Mouse (Mus musculus) stomach, embryonic 16.5 days (tissue): ENCODE results near the gene Ankar. TPM values are rescaled to one million over a fixed set of nuclear protein-coding genes. Genes with fewer than 3 reads are reported as not detected.

Experiments
- ATAC-seq: fragments of 200-750 bp; cut with Nextera tagmentation; 2 replicates; pipeline ENCODE4 v1.8.0; 2017; ENCODE audit warnings: moderate number of reproducible peaks, moderate TSS enrichment; ENCODE audit not compliant: insufficient read depth, low FRiP score
- H3K27ac ChIP-seq: fragments of 300-500 bp; sonication (generic); 2 replicates; pipeline ENCODE4 v1.5.1; 2014; ENCODE audit warnings: low read length
- H3K27me3 ChIP-seq: fragments of 300-500 bp; sonication (generic); 2 replicates; pipeline ENCODE4 v1.6.1; 2014; ENCODE audit warnings: low read length, control low read depth, mixed read lengths; ENCODE audit not compliant: control insufficient read depth, insufficient read depth
- H3K36me3 ChIP-seq: fragments of 300-500 bp; sonication (generic); 2 replicates; pipeline ENCODE4 v1.6.1; 2014; ENCODE audit warnings: low read length; ENCODE audit not compliant: control insufficient read depth, insufficient read depth
- H3K4me1 ChIP-seq: fragments of 300-500 bp; sonication (generic); 2 replicates; pipeline ENCODE4 v1.6.1; 2014; ENCODE audit warnings: low read length, control low read depth, mixed read lengths; ENCODE audit not compliant: control insufficient read depth, insufficient read depth
- H3K4me2 ChIP-seq: fragments of 300-500 bp; sonication (generic); 2 replicates; pipeline ENCODE4 v1.6.1; 2014; ENCODE audit warnings: low read depth, low read length, mixed read lengths
- H3K4me3 ChIP-seq: fragments of 300-500 bp; sonication (generic); replicated peaks from 2 replicates; pipeline ENCODE4 v1.5.1; 2014; ENCODE audit warnings: mild to moderate bottlenecking, low read length
- H3K9ac ChIP-seq: fragments of 300-500 bp; sonication (generic); 2 replicates; pipeline ENCODE4 v1.6.1; 2014; ENCODE audit warnings: low read length
- H3K9me3 ChIP-seq: fragments of 300-500 bp; sonication (generic); replicated peaks from 2 replicates; pipeline ENCODE4 v1.6.1; 2016; ENCODE audit warnings: low read length, control low read depth; ENCODE audit not compliant: control insufficient read depth
- WGBS: fragments of 180-500 bp; shearing (Covaris S2); extraction: QIAGEN DNeasy Blood & Tissue Kit; methylation state at CpG from one replicate; pipeline ENCODE4 v1.1.7; 2014; 5-methylcytosine and 5-hydroxymethylcytosine counted together
- polyA plus RNA-seq: library from polyadenylated mRNA; unstranded; fragments of >200 nt; fragmentation: Nextera tagmentation; extraction: Ambion mirVana; gene quantifications from 2 replicates; pipeline ENCODE4 v1.2.1, GENCODE M21; 2015

Ankar gene
- polyA plus RNA-seq: not detected in 2 replicates

DNA sequence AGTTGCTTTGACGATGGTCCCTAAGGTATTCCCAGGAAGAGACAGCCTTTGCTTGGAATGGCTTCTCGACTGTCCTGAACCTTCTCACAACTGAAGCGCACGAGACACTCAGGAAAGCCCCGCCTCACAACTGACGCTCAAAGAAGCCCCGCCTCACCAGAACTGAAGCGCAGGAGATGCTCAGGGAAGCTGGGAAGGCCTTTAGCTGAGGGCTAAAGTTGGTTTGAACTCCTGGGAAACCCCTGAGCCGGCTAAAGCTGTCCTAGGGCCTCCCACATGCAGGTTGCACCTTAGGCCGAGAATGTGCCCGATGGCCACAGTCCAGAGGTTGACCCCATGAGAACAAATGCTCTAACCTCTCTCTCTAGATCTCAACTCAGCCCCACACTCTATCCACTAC lies at the start of gene Ankar:
Gene Ankar, minus strand, starts transcription at position 101 of the 400 bp plus-strand sequence.
- no peak within 1 kb of the TSS for H3K27ac ChIP-seq
- H3K36me3 ChIP-seq: no peaks in the 10 kb centered on the region
- no peak within 1 kb of the TSS for H3K4me2 ChIP-seq
- no peaks in the 10 kb centered on the region for H3K9me3 ChIP-seq
- 79% methylated on average over 11 of the region's 11 CpGs for WGBS
- H3K4me1 ChIP-seq: no peaks in the 10 kb centered on the region
- ATAC-seq: no peak
- H3K27me3 ChIP-seq: no peaks in the 10 kb centered on the region
- no peak within 1 kb of the TSS for H3K4me3 ChIP-seq
- no peak within 1 kb of the TSS for H3K9ac ChIP-seq

DNA sequence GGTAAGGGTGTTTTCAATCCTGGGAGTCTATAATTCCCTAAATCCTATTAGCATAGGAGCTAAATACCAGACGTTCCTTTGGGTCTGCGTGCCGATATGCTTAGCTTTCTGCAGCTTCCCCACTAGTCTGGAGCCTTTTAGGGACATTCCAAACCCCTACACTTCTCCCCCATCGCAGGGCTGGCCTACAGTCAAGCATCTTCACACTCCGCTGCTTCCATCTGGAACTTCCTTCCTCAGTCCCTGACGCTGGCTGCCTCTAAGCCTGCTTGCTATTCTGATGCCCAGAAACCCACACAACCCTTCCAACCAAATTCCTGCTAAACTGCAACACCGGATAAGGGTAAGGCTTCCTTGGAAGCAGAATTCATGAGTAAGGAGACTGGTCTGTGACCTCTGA lies 46.0 kb upstream of the Ankar start:
- H3K4me1 ChIP-seq: 0 out of 2 replicates have a peak, but pooled peaks cover 5% of the 10 kb centered on the region
- H3K9me3 ChIP-seq: no peaks in the 10 kb centered on the region
- H3K36me3 ChIP-seq: no peaks in the 10 kb centered on the region
- no peak overlapping the region for H3K9ac ChIP-seq
- H3K27ac ChIP-seq: peak overlapping the region; percentile 73
- no peak overlapping the region for H3K4me2 ChIP-seq
- no peaks in the 10 kb centered on the region for H3K27me3 ChIP-seq
- H3K4me3 ChIP-seq: no peak overlapping the region
- peak; percentile 68; the same call in 1 of the 2 replicates for ATAC-seq
- WGBS: 57% methylated on average over 7 of the region's 7 CpGs

GRCm38 (mm10) chr1:72744816-72745506 lies 44.6 kb upstream of the Ankar start:
- Histone ChIP-seq H3K4me3 (no peak overlapping the region), H3K4me1 (0 out of 2 replicates have a peak, but pooled peaks cover 5% of the 10 kb centered on the region), H3K36me3 (no peaks in the 10 kb centered on the region), H3K27ac (peak overlapping the region; percentile 72), H3K27me3 (no peaks in the 10 kb centered on the region), H3K4me2 (no peak overlapping the region), H3K9me3 (no peaks in the 10 kb centered on the region), H3K9ac (no peak overlapping the region)
- WGBS: 48% methylated on average over 8 of the region's 8 CpGs
- ATAC-seq: peak; percentile 84

- Histone ChIP-seq H3K4me2 (no peak overlapping the region), H3K36me3 (no peaks in the 10 kb centered on the region), H3K9ac (no peak overlapping the region), H3K4me3 (no peak overlapping the region), H3K4me1 (peaks cover 9% of the 10 kb centered on the region), H3K27ac (no peak overlapping the region), H3K9me3 (no peaks in the 10 kb centered on the region), H3K27me3 (no peaks in the 10 kb centered on the region)
- ATAC-seq: no peak
- WGBS: 91% methylated on average over 5 of the region's 5 CpGs
Observed at GRCm38 (mm10) chr1:72741406-72741805, 41.0 kb upstream of the Ankar start.

- H3K36me3 ChIP-seq: no peaks in the 10 kb centered on the region
- H3K9ac ChIP-seq: peak overlapping the region; percentile 13
- H3K4me2 ChIP-seq: no peak overlapping the region
- H3K4me3 ChIP-seq: no peak overlapping the region
- no peaks in the 10 kb centered on the region for H3K27me3 ChIP-seq
- H3K27ac ChIP-seq: peak overlapping the region; percentile 30
- WGBS: 58% methylated on average over 10 of the region's 10 CpGs
- H3K4me1 ChIP-seq: peaks cover 12% of the 10 kb centered on the region
- ATAC-seq: peak; percentile 32; the same call in 1 of the 2 replicates
- no peaks in the 10 kb centered on the region for H3K9me3 ChIP-seq
Observed at GRCm38 (mm10) chr1:72739681-72740063, 39.3 kb upstream of the Ankar start.

DNA sequence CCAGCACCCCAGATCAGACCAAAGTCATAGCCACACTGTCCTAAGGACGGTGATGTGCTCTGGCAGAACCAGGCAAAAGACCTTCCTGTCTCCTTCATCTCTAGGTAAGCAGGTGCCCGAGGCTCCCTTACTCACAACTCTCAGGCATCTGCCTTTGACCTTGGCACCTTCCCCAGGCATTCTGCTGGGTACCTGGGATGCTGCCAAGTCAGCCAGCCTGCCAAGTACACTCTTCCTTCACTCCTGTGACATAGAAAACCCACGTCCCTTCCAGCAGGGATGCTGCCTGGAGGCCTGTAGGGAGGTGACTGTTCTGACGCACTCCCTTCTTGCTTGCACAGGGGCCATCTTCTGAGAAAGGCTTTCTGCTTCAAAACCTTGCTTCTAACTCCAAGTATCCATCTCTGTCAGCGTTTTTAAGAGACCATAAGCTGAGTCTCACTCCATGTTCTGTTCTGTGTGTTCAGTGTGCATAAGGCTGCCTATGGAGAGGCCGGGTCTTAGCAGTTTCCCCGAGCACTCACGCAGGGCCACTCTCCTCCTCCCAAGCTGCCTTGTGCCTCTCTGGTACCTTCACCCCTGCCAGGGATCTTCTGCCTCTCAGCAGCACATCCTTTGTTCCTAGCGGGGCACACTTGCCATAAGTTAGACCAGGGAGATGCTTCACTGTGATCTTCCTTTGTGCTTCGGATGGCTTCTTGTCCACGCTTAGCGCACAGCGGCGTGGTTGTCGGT lies 38.7 kb upstream of the Ankar start:
- Histone ChIP-seq H3K36me3 (no peaks in the 10 kb centered on the region), H3K4me1 (peaks cover 12% of the 10 kb centered on the region), H3K27me3 (no peaks in the 10 kb centered on the region), H3K4me2 (no peak overlapping the region), H3K9me3 (no peaks in the 10 kb centered on the region), H3K27ac (peak overlapping the region; percentile 30), H3K4me3 (no peak overlapping the region), H3K9ac (peak overlapping the region; percentile 13)
- no peak for ATAC-seq
- WGBS: 79% methylated on average over 15 of the region's 15 CpGs

DNA sequence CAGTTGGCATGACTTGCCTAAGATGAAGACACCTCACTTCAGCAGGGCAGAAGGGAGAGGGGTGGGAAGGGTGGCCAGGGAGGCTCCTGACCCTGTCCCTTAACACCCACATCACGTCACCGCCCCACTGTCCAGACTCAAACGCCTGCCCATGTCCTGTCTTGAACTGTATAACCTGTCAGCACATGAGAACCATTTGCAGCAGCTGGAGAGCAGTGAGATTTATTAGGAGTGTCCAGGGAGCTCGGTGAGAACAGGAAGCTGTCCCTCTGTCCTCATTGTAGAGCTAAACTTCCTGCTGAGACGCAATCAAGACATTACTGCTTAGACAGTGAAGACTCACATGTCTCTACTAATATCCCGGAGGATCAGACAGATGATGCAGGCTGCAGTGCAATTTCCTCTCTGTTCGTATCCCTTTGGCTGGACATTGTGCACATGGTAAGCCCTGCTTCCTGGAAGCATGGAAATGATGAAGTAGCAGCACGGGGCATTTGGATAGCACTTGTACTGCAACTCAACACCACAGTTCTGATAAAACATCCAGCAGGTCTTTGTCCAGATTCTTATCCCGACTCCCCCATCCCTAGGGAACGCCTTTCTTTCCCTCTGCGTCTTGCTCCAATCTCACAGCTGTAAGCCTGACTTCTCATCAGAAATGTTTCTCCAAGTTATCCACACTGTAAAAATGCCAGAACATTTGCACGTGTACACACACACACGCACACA lies 36.2 kb upstream of the Ankar start:
- Histone ChIP-seq H3K9ac (no peak overlapping the region), H3K27me3 (no peaks in the 10 kb centered on the region), H3K4me1 (peaks cover 7% of the 10 kb centered on the region), H3K27ac (peak overlapping the region; percentile 21; the same call in 1 of the 2 replicates), H3K36me3 (no peaks in the 10 kb centered on the region), H3K9me3 (no peaks in the 10 kb centered on the region), H3K4me2 (no peak overlapping the region), H3K4me3 (no peak overlapping the region)
- WGBS: 41% methylated on average over 13 of the region's 13 CpGs
- ATAC-seq: 0 out of 2 replicates have a peak, but pooled peaks have one; percentile 15

DNA sequence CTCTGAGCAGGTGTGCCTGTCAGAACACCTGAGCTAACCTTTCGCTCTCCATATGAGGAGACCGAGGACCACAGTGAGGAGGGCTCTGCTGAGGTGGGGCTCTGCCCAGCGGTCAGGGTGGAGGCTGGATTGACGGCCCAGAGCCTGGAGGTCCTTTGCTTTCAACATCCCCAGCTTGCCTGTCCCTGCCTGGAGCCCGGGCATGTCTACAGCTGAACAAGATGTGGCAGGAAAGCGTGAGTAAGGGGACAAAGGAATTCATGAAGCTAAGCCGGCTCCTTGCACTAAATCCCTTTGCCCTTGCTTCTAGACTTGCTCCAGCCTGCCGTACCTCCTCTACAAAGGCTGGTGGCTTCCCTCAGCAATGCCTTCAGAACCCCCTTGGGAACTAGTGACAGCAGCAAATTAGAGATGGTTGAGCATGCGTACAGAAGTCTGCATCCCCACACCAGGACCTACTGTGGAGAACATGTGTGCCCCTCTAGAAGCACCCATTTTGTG lies 32.9 kb upstream of the Ankar start:
- Histone ChIP-seq H3K4me1 (peaks cover 13% of the 10 kb centered on the region), H3K4me3 (no peak overlapping the region), H3K27me3 (no peaks in the 10 kb centered on the region), H3K9me3 (no peaks in the 10 kb centered on the region), H3K27ac (peak overlapping the region; percentile 74), H3K36me3 (no peaks in the 10 kb centered on the region), H3K9ac (no peak overlapping the region), H3K4me2 (no peak overlapping the region)
- WGBS: 80% methylated on average over 9 of the region's 9 CpGs
- no peak for ATAC-seq
